Mouse (Mus musculus) lung, embryonic 15.5 days (tissue): Measurements from ENCODE around the gene Rilp. TPM values are rescaled to one million over a fixed set of nuclear protein-coding genes. Genes with fewer than 3 reads are reported as not detected.
A peak's percentile ranks its signal among the peaks of the same experiment; 100 is the strongest.

Source experiments
- ATAC-seq: fragments of 200-750 bp; cut with Nextera tagmentation; 2 replicates; pipeline ENCODE4 v1.8.0; 2017; ENCODE audit warnings: moderate number of reproducible peaks, borderline replicate concordance; ENCODE audit not compliant: low FRiP score, low TSS enrichment; ENCODE audit errors: extremely low read depth
- H3K27ac ChIP-seq: fragments of 300-500 bp; sonication (generic); 2 replicates; pipeline ENCODE4 v1.5.1; 2015; ENCODE audit warnings: moderate library complexity, mild to moderate bottlenecking, inconsistent platforms
- H3K27me3 ChIP-seq: fragments of 300-500 bp; sonication (generic); 2 replicates; pipeline ENCODE4 v1.6.1; 2015; ENCODE audit warnings: inconsistent platforms
- H3K36me3 ChIP-seq: fragments of 300-500 bp; sonication (generic); 2 replicates; pipeline ENCODE4 v1.6.1; 2015; ENCODE audit warnings: inconsistent platforms
- H3K4me1 ChIP-seq: fragments of 300-500 bp; sonication (generic); 2 replicates; pipeline ENCODE4 v1.6.1; 2015; ENCODE audit warnings: inconsistent platforms
- H3K4me2 ChIP-seq: fragments of 300-500 bp; sonication (generic); 2 replicates; pipeline ENCODE4 v1.6.1; 2015; ENCODE audit warnings: inconsistent platforms, mild to moderate bottlenecking, moderate library complexity
- H3K4me3 ChIP-seq: fragments of 300-500 bp; sonication (generic); 2 replicates; pipeline ENCODE4 v1.5.1; 2015; ENCODE audit warnings: mild to moderate bottlenecking, inconsistent platforms
- H3K9ac ChIP-seq: fragments of 300-500 bp; sonication (generic); 2 replicates; pipeline ENCODE4 v1.6.1; 2015; ENCODE audit warnings: inconsistent platforms
- H3K9me3 ChIP-seq: fragments of 300-500 bp; sonication (generic); 2 replicates; pipeline ENCODE4 v1.6.1; 2016; ENCODE audit warnings: inconsistent platforms
- WGBS: fragments of 180-500 bp; shearing (Covaris S2); methylation state at CpG from one replicate; pipeline ENCODE4 v1.1.7; 2015; 5-methylcytosine and 5-hydroxymethylcytosine counted together
- polyA plus RNA-seq: library from polyadenylated mRNA; unstranded; fragments of >200 nt; fragmentation: Nextera tagmentation; extraction: Ambion mirVana; gene quantifications from 2 replicates; pipeline ENCODE4 v1.2.1, GENCODE M21; 2015

The Rilp gene
- polyA plus RNA-seq, 1 experiment from 2014 or later = 0.66 TPM

DNA sequence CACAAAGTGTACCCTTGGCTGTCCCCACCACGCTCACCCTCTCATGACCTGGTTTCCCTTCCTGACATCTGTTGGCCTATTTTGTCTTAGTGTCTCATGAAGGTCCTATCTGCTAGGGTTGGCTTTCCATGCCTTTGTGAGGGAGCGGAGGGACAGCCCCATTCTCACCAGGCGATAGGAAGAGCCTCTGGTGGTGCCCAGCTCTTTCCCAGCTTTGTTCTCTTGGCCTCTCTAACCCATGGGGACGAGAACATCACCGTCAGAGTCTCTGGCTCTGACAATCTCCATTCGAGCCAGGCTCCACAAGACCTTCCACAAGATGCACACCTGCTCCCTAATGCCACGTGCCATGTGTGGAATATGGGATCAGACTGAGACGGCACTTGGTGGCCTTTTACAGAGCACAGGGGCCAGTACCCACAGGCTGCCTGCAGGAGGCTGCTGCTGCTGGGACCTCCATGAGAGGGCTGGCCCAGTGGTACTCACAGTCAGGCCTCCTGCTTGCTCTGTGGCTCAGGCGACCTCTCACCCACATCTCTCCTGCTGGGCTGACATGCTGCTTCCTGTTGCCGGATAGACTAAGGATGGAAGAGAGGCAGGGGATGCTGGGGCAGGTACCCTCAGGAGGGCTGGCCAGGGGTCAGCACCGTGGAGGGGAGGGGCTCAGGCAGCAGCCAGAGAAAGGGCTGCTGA lies 27.7 kb downstream of the Rilp start:
- WGBS = 41% methylated on average over 11 of the region's 11 CpGs
- Histone ChIP-seq H3K9me3 (no peaks in the 10 kb centered on the region), H3K36me3 (no peaks in the 10 kb centered on the region), H3K4me3 (no peak overlapping the region), H3K9ac (no peak overlapping the region), H3K4me2 (no peak overlapping the region), H3K27me3 (no peaks in the 10 kb centered on the region), H3K27ac (peak overlapping the region; percentile 85), H3K4me1 (peaks cover 48% of the 10 kb centered on the region)
- peak; percentile 48; the same call in 1 of the 2 replicates for ATAC-seq

DNA sequence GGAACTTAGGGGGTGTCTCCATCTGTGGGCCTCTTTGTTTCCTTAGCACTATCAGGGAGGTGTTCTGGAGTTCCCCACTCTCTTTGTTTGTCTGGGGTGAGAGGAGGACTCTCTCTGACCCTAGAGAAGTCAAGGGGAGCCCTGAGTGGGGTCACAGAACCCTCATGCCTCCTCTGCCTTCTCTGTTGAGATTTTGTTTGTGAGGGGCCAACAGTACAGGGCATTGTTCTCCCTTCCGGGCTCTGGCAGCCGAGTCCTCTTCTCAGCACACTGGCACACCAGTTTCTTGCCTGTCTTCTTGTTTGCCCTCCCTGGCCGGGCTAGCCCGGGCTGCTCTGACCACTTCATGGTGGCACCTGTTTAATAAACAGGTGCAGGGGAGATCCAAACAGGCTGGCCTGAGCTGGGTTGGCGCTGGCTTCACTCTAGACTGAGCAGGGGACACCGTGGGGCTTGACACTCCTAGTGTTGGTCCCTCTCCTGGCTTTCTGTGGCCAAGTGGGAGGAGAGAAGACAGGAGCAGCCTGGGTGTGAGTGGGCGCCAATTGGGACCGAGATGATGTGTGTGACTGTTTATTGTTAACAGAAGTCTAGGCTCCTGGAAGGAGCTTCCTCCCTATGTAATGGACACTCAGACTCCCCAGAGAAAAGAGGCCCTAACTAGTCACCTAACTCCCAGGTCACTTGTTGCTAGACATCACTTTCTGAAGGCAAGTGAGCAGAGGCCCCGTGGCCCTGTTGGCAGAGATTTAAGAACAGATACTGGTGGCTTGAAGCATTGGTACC lies 28.5 kb downstream of the Rilp start:
- WGBS = 45% methylated on average over 9 of the region's 9 CpGs
- no peak overlapping the region for H3K4me2 ChIP-seq
- H3K9me3 ChIP-seq = no peaks in the 10 kb centered on the region
- H3K36me3 ChIP-seq = no peaks in the 10 kb centered on the region
- peak; percentile 15; the same call in 1 of the 2 replicates for ATAC-seq
- peak overlapping the region; percentile 85 for H3K27ac ChIP-seq
- H3K4me1 ChIP-seq = peaks cover 42% of the 10 kb centered on the region
- H3K4me3 ChIP-seq = no peak overlapping the region
- H3K27me3 ChIP-seq = no peaks in the 10 kb centered on the region
- no peak overlapping the region for H3K9ac ChIP-seq

DNA sequence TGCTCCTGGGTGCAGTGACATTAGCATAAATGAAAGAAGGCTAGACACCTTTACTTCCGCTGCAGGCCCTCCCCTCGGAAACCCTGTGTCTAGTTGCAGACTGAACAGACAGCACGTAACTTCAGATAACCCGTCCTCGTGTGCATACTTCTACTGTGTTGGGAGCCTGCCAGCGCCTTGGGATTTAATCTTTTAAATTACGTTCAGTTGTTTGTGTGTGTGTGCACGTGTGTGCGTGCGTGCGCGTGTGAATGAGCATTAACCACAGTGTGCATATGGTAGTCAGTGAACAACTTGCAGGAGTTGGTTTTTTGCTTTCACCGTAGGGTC lies 29.0 kb downstream of the Rilp start:
- no peak overlapping the region for H3K4me2 ChIP-seq
- peak overlapping the region; percentile 85 for H3K27ac ChIP-seq
- H3K4me1 ChIP-seq = peaks cover 42% of the 10 kb centered on the region
- H3K4me3 ChIP-seq = no peak overlapping the region
- H3K27me3 ChIP-seq = no peaks in the 10 kb centered on the region
- ATAC-seq = no peak
- 69% methylated on average over 13 of the region's 13 CpGs for WGBS
- no peaks in the 10 kb centered on the region for H3K36me3 ChIP-seq
- H3K9ac ChIP-seq = no peak overlapping the region
- H3K9me3 ChIP-seq = no peaks in the 10 kb centered on the region

DNA sequence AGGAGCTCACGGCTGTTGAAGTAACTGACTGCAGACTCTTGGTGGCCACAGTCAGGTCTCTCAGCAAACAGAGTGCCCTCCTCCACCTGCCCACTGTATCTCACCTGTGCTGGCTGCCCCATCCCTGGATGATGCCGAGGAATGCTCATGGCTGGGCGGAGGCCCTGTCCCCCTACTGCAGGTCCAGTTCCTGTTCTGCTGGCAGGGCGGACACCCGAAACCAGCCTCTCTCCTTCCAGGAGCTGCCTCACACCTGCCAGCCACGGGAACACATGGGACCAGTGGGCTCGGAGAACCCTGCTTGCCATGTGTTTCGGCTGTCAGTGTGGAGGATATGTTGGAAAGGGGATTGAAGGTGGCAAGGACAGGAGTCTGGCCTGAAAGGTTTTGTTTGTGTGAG lies 30.3 kb downstream of the Rilp start:
- peaks cover 32% of the 10 kb centered on the region for H3K4me1 ChIP-seq
- no peaks in the 10 kb centered on the region for H3K27me3 ChIP-seq
- H3K9ac ChIP-seq = no peak overlapping the region
- 82% methylated on average over 8 of the region's 8 CpGs for WGBS
- no peak overlapping the region for H3K27ac ChIP-seq
- no peaks in the 10 kb centered on the region for H3K36me3 ChIP-seq
- no peak overlapping the region for H3K4me2 ChIP-seq
- H3K4me3 ChIP-seq = no peak overlapping the region
- no peak for ATAC-seq
- no peaks in the 10 kb centered on the region for H3K9me3 ChIP-seq

DNA sequence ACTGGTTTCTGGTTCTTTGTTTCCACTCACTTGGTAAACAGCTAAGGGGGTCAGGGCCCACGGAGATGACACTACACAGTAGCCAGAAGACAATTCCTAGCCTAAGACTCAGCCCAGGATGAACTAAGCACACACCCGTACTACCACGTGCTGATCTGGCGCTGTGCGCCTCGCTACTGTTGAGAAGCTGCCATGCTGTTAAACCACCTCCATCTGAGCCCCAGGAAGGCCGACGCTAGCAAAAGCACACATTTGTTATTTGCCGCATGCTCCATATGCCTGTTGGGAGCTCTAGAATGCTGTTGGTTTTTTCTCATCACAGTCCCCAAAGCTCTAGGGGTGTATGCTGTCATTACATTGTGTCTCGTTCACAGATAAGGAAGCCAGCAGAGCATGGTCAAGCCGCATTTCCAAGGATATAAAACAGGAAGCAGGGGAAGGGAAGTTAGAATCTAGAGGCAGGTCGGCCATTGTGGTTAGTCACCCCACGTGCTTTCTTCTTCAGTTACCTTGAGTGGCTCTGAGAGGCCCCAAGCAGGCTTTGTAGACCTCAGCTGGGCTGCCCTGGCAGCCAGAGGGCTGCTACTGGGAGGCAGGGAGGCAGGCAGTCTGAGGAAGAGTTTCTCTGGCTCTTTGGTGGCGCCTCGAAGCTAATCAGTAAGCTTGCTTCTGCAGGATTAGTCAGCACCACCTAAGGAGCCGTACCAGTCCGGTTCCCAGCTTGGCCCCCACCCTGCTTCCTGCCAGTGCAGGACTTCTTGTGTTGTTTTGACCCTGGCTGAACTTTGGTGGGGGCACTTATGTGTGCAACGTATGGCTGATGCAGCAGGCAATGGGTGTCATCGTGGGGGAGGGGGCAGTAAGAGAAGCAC lies 31.1 kb downstream of the Rilp start:
- Histone ChIP-seq H3K9ac (no peak overlapping the region), H3K27me3 (no peaks in the 10 kb centered on the region), H3K4me3 (no peak overlapping the region), H3K36me3 (no peaks in the 10 kb centered on the region), H3K9me3 (no peaks in the 10 kb centered on the region), H3K27ac (peak overlapping the region; percentile 39; the same call in 1 of the 2 replicates), H3K4me2 (no peak overlapping the region), H3K4me1 (peaks cover 29% of the 10 kb centered on the region)
- no peak; the same call in 1 of the 2 replicates for ATAC-seq
- WGBS = 62% methylated on average over 19 of the region's 19 CpGs

DNA sequence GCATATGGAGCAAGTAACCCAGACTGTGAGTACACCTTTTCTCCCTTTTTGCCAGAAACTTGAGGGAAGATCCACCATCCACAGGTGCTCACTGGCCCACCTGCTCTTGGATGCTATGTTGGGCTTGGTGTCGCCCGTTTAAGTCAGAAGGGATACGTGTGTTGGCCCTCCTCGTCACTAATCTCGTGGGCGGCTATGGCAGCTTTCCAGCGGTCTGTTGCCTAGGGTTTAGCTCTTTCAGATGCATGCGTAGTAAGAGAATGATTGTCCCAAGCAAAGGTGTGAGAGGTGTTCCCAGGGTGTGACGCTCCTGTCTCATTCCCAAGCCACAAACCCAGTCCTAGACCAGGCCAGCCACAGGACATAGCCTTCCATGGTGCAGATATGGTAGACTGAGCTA lies 34.8 kb downstream of the Rilp start:
- WGBS = 83% methylated on average over 9 of the region's 9 CpGs

DNA sequence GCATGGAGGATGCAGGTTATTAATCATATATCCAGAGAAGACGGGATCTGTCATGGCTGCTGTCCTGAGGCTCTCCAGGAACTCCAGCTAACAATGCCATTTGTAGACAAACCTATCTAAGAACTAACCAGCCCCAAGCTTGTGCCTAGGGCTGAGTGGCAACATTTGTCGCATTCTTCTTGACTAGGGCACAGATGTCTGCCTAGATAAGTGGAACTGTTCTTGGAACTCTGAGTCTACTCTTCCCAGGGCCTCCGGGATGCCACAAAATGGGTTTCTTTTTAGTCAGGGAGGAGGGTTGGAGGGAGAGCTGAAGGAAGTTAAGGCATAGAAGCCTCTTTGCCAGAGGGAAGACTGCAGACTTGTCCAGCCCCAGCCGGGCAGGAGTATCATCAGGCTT lies 36.2 kb downstream of the Rilp start:
- no peak overlapping the region for H3K27ac ChIP-seq
- no peak for ATAC-seq
- WGBS = 58% methylated on average over 4 of the region's 4 CpGs
- H3K4me3 ChIP-seq = no peak overlapping the region
- H3K4me2 ChIP-seq = no peak overlapping the region
- peaks cover 22% of the 10 kb centered on the region for H3K4me1 ChIP-seq
- H3K27me3 ChIP-seq = no peaks in the 10 kb centered on the region
- H3K9ac ChIP-seq = no peak overlapping the region
- H3K36me3 ChIP-seq = no peaks in the 10 kb centered on the region
- H3K9me3 ChIP-seq = no peaks in the 10 kb centered on the region

More for the DNA sequence above, 34.8 kb downstream of the Rilp start:
- no peaks in the 10 kb centered on the region for H3K9me3 ChIP-seq
- H3K4me3 ChIP-seq = no peak overlapping the region
- no peak overlapping the region for H3K9ac ChIP-seq
- no peak overlapping the region for H3K4me2 ChIP-seq
- no peaks in the 10 kb centered on the region for H3K27me3 ChIP-seq
- H3K27ac ChIP-seq = no peak overlapping the region
- H3K36me3 ChIP-seq = no peaks in the 10 kb centered on the region
- peaks cover 17% of the 10 kb centered on the region for H3K4me1 ChIP-seq
- no peak for ATAC-seq

DNA sequence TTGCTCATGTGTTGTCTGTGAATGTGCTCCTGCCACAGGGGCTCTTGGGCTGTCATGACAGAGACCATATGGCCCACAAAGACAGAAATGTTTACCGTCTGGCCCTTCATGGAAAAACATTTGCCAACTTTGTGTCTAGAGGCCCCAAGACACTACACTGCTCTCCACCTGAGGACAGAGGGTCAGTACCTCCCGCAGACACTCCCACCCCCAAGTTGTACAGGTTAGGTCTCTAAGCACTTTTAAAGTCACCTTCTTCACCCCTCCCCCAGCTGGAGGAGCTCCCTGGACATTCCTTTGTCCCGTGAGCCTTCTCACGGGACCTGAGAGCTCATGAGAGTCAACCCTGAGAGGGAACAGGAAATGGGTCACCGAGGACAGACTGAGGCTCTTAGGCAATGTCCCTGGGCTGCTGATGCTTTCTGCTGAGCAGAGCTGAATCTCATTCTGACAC lies 39.8 kb downstream of the Rilp start:
- Histone ChIP-seq H3K9me3 (no peaks in the 10 kb centered on the region), H3K4me3 (no peak overlapping the region), H3K9ac (no peak overlapping the region), H3K4me1 (peaks cover 32% of the 10 kb centered on the region), H3K36me3 (no peaks in the 10 kb centered on the region), H3K4me2 (no peak overlapping the region), H3K27ac (peak overlapping the region; percentile 62), H3K27me3 (no peaks in the 10 kb centered on the region)
- WGBS = 22% methylated on average over 5 of the region's 5 CpGs
- no peak for ATAC-seq

DNA sequence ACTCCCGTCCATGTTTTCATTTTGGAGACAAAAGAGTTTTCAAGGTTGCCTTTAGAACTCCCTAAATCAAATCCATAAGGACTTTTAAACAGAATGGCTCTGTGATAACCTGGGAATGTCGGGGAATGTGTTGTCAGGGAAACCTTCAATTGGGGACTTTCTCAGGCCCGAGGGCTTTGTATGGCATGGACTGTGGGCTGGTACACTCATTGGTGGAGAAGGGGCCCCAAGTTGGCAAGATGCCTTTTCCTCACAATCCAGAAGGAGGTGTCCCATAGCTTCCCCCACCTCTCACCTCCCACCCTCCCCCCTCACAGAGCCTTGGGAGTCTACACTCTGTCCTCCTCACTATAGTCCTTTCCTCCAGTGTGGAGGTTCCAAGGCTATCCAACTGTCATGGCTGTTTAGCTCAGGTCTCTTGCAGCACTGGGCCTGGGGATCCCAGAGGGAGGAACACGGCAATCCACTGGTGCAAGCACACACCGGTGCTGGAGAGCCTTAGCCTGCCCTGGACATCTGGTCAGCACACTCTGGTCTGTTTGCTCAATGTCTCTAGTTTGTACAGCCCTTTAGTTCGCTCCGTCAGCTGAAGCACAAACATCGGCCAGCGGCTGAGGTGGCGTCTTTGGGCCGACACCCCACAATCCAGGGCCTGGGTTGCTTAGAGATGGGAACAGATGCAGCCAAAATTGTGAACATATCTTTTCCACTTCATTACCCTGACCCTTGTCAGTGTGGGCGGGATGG lies 40.5 kb downstream of the Rilp start:
- ATAC-seq = peak; percentile 20; the same call in 1 of the 2 replicates
- H3K27ac ChIP-seq = peak overlapping the region; percentile 62

DNA sequence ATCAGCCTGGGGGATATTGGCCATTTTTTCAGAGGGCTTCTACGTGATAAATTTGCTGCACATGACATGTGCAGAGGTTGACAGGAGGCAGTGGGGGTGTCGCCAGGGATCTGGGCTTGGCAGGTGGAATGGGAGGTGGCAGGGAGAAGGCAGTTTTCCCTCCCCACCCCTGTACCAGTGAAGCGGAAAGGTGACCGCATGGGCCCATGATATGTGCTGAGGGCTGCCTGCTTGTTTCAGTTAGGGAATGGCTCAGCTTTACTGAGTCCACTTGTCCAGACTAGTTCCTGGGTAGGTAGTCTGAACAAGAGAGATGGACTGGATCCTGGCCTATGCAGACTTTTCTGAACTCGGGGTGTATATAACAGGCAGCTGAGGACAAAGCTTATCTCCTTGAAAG lies 41.4 kb downstream of the Rilp start:
- no peaks in the 10 kb centered on the region for H3K27me3 ChIP-seq
- H3K9ac ChIP-seq = no peak overlapping the region
- H3K4me2 ChIP-seq = no peak overlapping the region
- peaks cover 32% of the 10 kb centered on the region for H3K4me1 ChIP-seq
- 88% methylated on average over 5 of the region's 5 CpGs for WGBS
- no peaks in the 10 kb centered on the region for H3K9me3 ChIP-seq
- no peaks in the 10 kb centered on the region for H3K36me3 ChIP-seq
- no peak overlapping the region for H3K4me3 ChIP-seq
- no peak overlapping the region for H3K27ac ChIP-seq
- ATAC-seq = no peak

More for the DNA sequence above, 40.5 kb downstream of the Rilp start:
- H3K36me3 ChIP-seq = no peaks in the 10 kb centered on the region
- peak overlapping the region; percentile 8; the same call in 1 of the 2 replicates for H3K9ac ChIP-seq
- H3K4me2 ChIP-seq = no peak overlapping the region
- H3K4me1 ChIP-seq = peaks cover 32% of the 10 kb centered on the region
- H3K9me3 ChIP-seq = no peaks in the 10 kb centered on the region
- 39% methylated on average over 12 of the region's 12 CpGs for WGBS
- H3K27me3 ChIP-seq = no peaks in the 10 kb centered on the region
- no peak overlapping the region for H3K4me3 ChIP-seq

DNA sequence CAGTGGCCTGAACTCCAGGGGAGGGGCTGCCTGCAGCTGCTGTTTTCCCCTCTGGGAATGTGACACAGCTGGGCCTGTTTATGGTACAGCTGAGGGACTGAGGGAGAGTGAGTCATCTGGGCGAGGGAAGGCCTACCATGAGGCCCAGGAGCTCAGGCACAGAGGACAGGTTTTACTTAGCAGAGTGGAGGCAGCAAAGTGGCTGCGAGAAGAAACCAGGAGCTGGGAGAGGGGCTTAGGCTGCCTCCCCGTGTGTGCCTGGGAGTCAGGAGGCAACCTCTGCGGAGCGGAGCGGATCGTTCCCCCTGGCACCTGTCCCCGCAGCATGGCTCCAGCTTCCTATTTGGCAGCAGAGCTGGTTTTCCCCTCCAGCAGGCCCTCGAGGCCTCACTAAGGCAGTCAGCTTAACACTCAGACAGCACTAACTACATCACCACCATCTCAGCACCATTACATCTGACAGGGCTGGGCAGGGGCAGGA lies 42.1 kb downstream of the Rilp start:
- Histone ChIP-seq H3K27ac (peak overlapping the region; percentile 60), H3K9ac (no peak overlapping the region), H3K36me3 (no peaks in the 10 kb centered on the region), H3K4me3 (no peak overlapping the region), H3K27me3 (no peaks in the 10 kb centered on the region), H3K9me3 (no peaks in the 10 kb centered on the region), H3K4me2 (no peak overlapping the region), H3K4me1 (peaks cover 32% of the 10 kb centered on the region)
- ATAC-seq = peak; percentile 58
- 56% methylated on average over 9 of the region's 9 CpGs for WGBS
